Mouse (Mus musculus) limb, embryonic 14.5 days (tissue): Measurements from ENCODE around the gene Gm28053. TPM values are rescaled to one million over a fixed set of nuclear protein-coding genes. Genes with fewer than 3 reads are reported as not detected.

Experiments
- ATAC-seq: fragments of 200-750 bp; cut with Nextera tagmentation; 2 replicates; pipeline ENCODE4 v1.8.0; 2017; ENCODE audit warnings: low read depth, moderate number of reproducible peaks, moderate TSS enrichment; ENCODE audit not compliant: low FRiP score
- DNase-seq: peaks from one replicate; pipeline ENCODE4 v3.0.0-alpha.2; 2015; ENCODE audit warnings: low spot score
- H3K27ac ChIP-seq: fragments of 300-500 bp; sonication (generic); replicated peaks from 2 replicates; pipeline ENCODE4 v1.5.1; 2014; ENCODE audit warnings: low read depth, mild to moderate bottlenecking, low read length, moderate library complexity, mixed read lengths
- H3K27me3 ChIP-seq: fragments of 300-500 bp; sonication (generic); 2 replicates; pipeline ENCODE4 v1.6.1; 2014; ENCODE audit warnings: low read length, mixed read lengths; ENCODE audit not compliant: control insufficient read depth, insufficient read depth
- H3K36me3 ChIP-seq: fragments of 300-500 bp; sonication (generic); 2 replicates; pipeline ENCODE4 v1.6.1; 2014; ENCODE audit warnings: mild to moderate bottlenecking, low read length, moderate library complexity, mixed read lengths; ENCODE audit not compliant: control insufficient read depth, insufficient read depth
- H3K4me1 ChIP-seq: fragments of 300-500 bp; sonication (generic); 2 replicates; pipeline ENCODE4 v1.6.1; 2014; ENCODE audit warnings: antibody characterized with exemption, low read length, mixed read lengths; ENCODE audit not compliant: control insufficient read depth, insufficient read depth
- H3K4me2 ChIP-seq: fragments of 300-500 bp; sonication (generic); replicated peaks from 2 replicates; pipeline ENCODE4 v1.6.1; 2014; ENCODE audit warnings: low read depth, mild to moderate bottlenecking, low read length, moderate library complexity; ENCODE audit not compliant: severe bottlenecking
- H3K4me3 ChIP-seq: fragments of 300-500 bp; sonication (generic); replicated peaks from 2 replicates; pipeline ENCODE4 v1.5.1; 2014; ENCODE audit warnings: low read length
- H3K9ac ChIP-seq: fragments of 300-500 bp; sonication (generic); 2 replicates; pipeline ENCODE4 v1.6.1; 2014; ENCODE audit warnings: mild to moderate bottlenecking, low read depth, low read length, moderate library complexity; ENCODE audit not compliant: severe bottlenecking
- H3K9me3 ChIP-seq: fragments of 300-500 bp; sonication (generic); 2 replicates; pipeline ENCODE4 v1.6.1; 2016; ENCODE audit warnings: low read length; ENCODE audit not compliant: control insufficient read depth
- POLR2A ChIP-seq: fragments of 200-500 bp; IDR thresholded peaks from 2 replicates; pipeline ENCODE4 v1.8.0; 2012; ENCODE audit warnings: inconsistent platforms, mild to moderate bottlenecking, moderate library complexity, borderline replicate concordance; ENCODE audit not compliant: insufficient read depth, insufficient read length; ENCODE audit errors: extremely low read depth
- WGBS: fragments of 180-500 bp; shearing (Covaris S2); extraction: QIAGEN DNeasy Blood & Tissue Kit; methylation state at CpG from one replicate; pipeline ENCODE4 v1.1.7; 2014; 5-methylcytosine and 5-hydroxymethylcytosine counted together
- polyA plus RNA-seq, 2 experiments: library from polyadenylated mRNA; depleted of rRNA in 1 of 2; stranded (reverse) in 1 of 2; unstranded in 1 of 2; fragments of >200 nt; fragmentation: Nextera tagmentation in 1 of 2; extraction: Ambion mirVana in 1 of 2; gene quantifications; 2 replicates each; pipeline versions ENCODE4 v1.2.1 to v1.2.3; 2012 to 2014

Gene Gm28053
- polyA plus RNA-seq, 2 experiments, result 0.82 to 1.2 TPM

DNA sequence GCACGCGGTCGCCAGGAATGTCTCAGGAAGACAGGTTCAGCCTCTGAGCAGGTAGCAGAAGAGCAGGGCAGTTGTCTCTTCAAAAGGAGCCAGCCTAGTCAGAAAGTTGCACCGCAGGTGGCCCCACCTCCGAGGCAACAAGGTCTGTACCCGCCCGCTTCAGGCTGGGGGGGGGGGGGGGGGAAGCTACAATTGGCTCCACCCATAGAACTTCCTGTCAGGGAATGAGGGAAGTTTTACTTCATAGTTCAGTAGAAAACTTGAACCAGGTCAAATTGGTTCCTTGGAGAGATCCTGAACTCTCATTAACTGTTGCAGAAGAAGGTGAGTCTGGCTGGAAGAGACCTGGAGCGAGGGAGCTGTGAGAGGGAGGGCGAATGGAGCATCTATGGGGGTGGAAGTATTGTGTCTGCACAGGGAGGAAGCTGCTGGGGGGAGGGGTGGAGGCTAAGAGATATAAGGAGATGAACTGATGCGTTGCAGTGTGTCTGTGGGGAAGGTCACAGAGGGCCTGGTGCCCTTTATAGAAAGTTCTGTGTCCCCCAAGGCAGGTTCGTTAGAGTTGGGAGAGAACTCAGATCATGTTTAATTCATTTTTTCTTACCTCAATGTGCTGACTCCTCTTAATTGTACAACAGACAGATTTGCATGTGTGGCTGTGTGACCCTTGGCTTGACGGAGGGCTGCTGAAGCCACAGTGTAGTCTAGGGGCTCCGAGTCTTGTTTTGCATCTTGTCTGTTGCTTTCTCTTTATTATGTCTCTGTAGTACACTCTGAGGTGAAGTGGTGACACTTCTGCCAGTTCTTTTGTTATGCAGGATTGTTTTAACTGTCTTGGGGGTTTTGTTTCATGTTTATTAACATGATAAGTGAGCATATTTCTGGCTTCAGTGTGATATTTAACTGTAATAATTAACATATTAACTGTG, 42.2 kb upstream of the Gm28053 start, which contains the start of gene Gimap9:
Gimap9 (plus strand) TSS at position 199 of the 929 bp plus-strand sequence.
- no peaks in the 10 kb centered on the region for H3K9me3 ChIP-seq
- WGBS, result 37% methylated on average over 13 of the region's 13 CpGs
- no peaks in the 10 kb centered on the region for H3K4me1 ChIP-seq
- no peak within 1 kb of the TSS for H3K27ac ChIP-seq
- no peak for DNase-seq
- 0 out of 2 replicates have a peak within 1 kb of the TSS, but pooled peaks have one; percentile 4 for H3K9ac ChIP-seq
- ATAC-seq, result no peak
- no peaks in the 10 kb centered on the region for H3K27me3 ChIP-seq
- H3K4me2 ChIP-seq, result peak within 1 kb of the TSS; percentile 32
- TF ChIP-seq POLR2A, result no peak
- peak within 1 kb of the TSS; percentile 24 for H3K4me3 ChIP-seq
- H3K36me3 ChIP-seq, result no peaks in the 10 kb centered on the region

DNA sequence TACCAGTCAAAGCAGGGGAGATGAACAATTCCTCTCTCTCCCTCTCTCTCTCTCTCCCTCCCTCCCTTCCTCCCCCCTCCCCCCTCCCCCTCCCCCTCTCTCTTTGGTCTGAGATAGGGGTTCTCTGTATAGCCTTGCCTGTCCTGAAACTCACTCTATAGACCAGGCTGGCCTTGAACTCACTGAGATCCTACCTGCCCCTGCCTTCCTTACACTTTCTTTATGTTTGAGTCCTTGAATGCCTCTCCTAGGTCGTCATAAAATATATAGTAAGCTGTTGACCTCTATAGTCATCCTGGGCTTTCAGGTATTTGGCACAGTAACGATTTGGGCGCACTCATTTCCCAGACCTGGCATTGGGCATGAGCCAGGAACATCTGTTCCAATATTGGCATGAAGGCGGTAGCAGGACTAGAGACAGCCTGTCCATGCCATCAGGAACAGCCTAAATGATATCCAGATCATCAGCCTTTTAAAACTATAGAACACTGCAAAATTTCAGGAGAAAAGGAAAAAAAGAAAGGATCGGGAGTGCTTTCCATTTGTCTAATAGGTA, 41.5 kb upstream of the Gm28053 start:
- Histone ChIP-seq H3K9ac (no peak overlapping the region), H3K27ac (no peak overlapping the region), H3K4me3 (no peak overlapping the region), H3K27me3 (no peaks in the 10 kb centered on the region), H3K4me2 (no peak overlapping the region), H3K9me3 (no peaks in the 10 kb centered on the region), H3K4me1 (no peaks in the 10 kb centered on the region), H3K36me3 (no peaks in the 10 kb centered on the region)
- ATAC-seq (no peak), DNase-seq (no peak)
- WGBS, result 75% methylated on average over 5 of the region's 5 CpGs
- no peak for TF ChIP-seq POLR2A

DNA sequence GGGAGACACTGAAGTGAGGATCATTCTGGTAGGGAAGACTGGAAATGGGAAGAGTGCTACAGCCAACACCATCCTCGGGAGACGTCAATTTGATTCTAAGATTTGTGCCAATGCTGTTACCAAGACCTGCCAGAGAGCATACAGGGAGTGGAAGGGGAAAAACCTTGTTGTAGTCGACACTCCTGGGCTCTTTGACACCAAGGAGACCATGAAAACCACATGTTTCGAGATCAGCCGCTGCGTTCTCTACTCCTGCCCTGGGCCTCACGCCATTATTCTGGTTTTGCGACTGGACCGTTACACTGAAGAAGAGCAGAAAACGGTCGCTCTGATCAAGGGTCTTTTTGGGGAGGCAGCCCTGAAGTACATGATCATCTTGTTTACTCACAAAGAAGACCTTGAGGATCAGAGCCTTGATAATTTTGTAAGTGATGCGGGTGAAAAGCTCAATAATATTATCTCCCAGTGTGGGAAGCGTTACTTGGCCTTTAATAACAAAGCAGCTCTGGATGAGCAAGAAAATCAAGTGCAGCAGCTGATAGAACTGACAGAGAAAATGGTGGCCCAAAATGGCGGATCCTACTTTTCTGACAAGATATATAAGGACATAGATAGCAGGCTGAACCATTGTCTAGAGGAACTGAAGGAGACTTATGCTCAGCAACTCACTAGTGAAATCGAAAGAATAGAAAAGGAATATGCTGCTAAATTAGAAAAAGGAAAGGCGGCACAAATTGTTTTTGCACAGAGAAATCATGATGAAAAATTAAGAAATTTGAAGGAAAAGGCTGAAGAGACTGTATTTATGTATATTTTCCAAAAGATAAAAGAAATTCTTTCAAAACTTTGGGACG, 40.7 kb upstream of the Gm28053 start:
- no peaks in the 10 kb centered on the region for H3K4me1 ChIP-seq
- H3K9ac ChIP-seq, result no peak overlapping the region
- no peaks in the 10 kb centered on the region for H3K27me3 ChIP-seq
- ATAC-seq (no peak), DNase-seq (no peak)
- no peaks in the 10 kb centered on the region for H3K9me3 ChIP-seq
- no peak overlapping the region for H3K4me2 ChIP-seq
- no peak for TF ChIP-seq POLR2A
- H3K27ac ChIP-seq, result no peak overlapping the region
- no peaks in the 10 kb centered on the region for H3K36me3 ChIP-seq
- H3K4me3 ChIP-seq, result no peak overlapping the region
- 90% methylated on average over 17 of the region's 17 CpGs for WGBS

DNA sequence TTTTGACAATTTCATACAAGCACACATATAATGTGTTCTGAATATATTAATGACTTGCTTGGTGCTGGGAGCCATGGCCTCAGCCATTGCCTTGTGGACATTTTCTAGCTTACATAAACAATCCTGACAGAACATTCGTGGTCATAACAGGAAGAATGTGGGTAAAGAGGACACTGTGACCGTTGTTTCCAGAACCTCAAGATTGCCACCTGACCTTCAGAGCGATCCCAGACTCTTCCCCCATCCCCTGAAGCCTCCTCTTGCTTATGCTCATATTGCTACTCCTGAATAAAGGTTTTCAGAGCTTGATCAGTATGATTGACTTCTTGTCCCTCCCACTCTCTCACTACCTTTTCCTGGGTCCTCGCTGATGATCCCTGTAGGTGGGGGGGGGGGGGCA, 40.0 kb upstream of the Gm28053 start:
- no peaks in the 10 kb centered on the region for H3K27me3 ChIP-seq
- H3K4me3 ChIP-seq, result no peak overlapping the region
- no peak overlapping the region for H3K4me2 ChIP-seq
- no peak overlapping the region for H3K27ac ChIP-seq
- no peaks in the 10 kb centered on the region for H3K36me3 ChIP-seq
- H3K4me1 ChIP-seq, result no peaks in the 10 kb centered on the region
- WGBS, result 81% methylated on average over 4 of the region's 4 CpGs
- ATAC-seq (no peak), DNase-seq (no peak)
- no peaks in the 10 kb centered on the region for H3K9me3 ChIP-seq
- H3K9ac ChIP-seq, result no peak overlapping the region
- TF ChIP-seq POLR2A, result no peak

DNA sequence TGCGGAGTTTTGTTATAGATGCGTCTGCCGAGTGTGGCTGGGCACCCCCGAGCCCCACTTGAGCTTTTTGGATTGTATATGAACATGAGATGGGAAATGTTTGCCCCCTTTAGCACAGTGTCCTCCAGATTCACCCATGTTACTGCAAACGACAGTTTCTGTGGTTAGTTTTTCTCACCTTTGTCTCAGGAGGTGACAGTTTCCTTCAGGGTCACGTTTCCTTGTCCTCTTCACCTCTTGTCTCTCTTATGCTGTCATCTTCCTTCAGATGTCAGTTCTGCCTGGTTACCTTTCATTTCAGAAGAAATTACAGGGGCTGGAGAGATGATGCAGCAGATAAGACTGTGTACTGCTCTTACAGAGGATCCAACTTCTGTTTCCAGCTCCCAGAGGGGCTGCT, 38.7 kb upstream of the Gm28053 start:
- no peaks in the 10 kb centered on the region for H3K36me3 ChIP-seq
- ATAC-seq (no peak), DNase-seq (no peak)
- H3K9ac ChIP-seq, result no peak overlapping the region
- H3K4me2 ChIP-seq, result no peak overlapping the region
- H3K4me3 ChIP-seq, result no peak overlapping the region
- H3K9me3 ChIP-seq, result no peaks in the 10 kb centered on the region
- no peak for TF ChIP-seq POLR2A
- 75% methylated on average over 6 of the region's 6 CpGs for WGBS
- no peaks in the 10 kb centered on the region for H3K27me3 ChIP-seq
- H3K4me1 ChIP-seq, result no peaks in the 10 kb centered on the region
- H3K27ac ChIP-seq, result no peak overlapping the region
